Mouse (Mus musculus): Measurements from ENCODE around the gene 9130230L23Rik.

DNA sequence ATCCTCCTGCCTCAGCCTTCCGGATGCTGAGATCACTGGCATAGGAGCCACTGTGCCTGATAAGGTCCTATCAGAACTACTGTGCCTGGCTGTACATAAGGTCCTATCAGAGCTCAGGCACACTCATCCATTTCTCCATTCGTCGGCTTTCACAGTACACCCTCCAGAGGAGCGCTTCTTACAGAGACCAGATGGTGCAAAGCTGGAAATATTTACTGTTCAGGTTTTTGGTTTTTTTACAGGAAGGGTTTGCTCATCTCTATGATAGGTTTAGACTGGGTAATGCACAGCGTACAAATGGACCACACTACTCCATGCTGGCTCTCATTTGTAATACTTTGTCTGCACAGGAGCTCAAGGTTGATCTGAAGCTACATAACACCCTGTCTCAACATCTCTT lies 40.8 kb downstream of the 9130230L23Rik start:
- TF ChIP-seq CTCF (IDR thresholded peaks at IDR 0.05) (no peak), EP300 (IDR thresholded peaks at IDR 0.05) (no peak)
